Mouse (Mus musculus): ENCODE data around the gene Zfp36l1. TPM values are rescaled to one million over a fixed set of nuclear protein-coding genes. Genes with fewer than 3 reads are reported as not detected.
"Not testable (repeated sequence)": the region's sequence is repeated elsewhere in the genome, so short reads cannot be mapped to it uniquely, and the experiment has no call there.

The Zfp36l1 gene
- total and polyA plus RNA-seq, 2 experiments from 2014 or later, result 24.1 to 37.0 TPM

DNA sequence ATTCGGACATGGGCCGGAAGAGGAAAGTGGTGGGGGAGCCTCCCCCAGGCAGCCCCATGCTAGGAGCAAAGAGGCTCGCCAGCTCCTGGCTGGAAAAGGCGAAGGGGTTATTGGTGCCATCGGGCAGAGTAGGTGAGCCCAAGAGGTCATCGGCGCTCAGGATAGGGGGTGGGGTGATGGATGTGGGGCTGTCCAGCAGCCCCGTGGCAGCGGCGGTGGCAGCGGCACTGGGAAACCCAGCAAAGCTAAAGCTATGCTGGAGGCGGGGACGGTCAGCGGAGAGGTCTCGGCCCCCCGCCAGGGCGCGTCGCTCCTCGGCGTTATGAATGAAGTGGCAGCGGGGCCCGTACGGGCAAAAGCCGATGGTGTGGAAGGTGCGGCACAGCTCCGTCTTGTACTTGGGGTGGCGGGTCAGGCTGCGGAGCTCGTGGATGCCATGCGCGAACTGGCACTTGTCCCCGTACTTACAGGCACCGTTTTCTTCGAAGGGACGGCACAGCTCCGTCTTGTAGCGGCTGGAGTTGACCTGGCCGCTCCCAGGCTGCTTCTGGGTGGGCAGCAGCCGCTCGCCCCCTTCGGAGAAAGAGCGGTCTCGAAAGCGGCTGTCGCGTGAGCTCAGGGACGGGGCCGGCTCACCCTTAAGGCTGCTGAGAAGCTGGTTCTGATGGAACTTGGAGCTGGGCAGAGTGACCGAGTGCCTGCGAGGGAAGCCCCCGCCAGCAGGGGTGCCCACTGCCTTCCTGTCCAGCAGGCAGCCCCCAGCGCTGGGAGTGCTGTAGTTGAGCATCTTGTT, 2.9 kb downstream of the Zfp36l1 start:
- ATAC-seq (0 out of 2 replicates have a peak, but pooled peaks have one; percentile 34), DNase-seq (no peak)
- H3K27me3 ChIP-seq (ENCODE audit: insufficient read depth, low read length), result peaks cover 17% of the 10 kb centered on the region
- H3K4me2 ChIP-seq (ENCODE audit: low read depth), result peak overlapping the region; percentile 98
- H3K36me3 ChIP-seq (ENCODE audit: insufficient read depth), result no peaks in the 10 kb centered on the region
- H3K4me1 ChIP-seq (ENCODE audit: insufficient read depth), result peaks cover 5% of the 10 kb centered on the region; the same call in 1 of the 2 replicates
- H3K9ac ChIP-seq, result peak overlapping the region; percentile 58
- no peaks in the 10 kb centered on the region for H3K9me3 ChIP-seq (ENCODE audit: low read length)
- peak overlapping the region; percentile 44 for H3K4me3 ChIP-seq (ENCODE audit: low read depth, low read length)
- WGBS, result 2% methylated on average over 53 of the region's 53 CpGs
- H3K27ac ChIP-seq (ENCODE audit: low read depth, low read length), result 0 out of 2 replicates have a peak overlapping the region, but pooled peaks have one; percentile 21
- peak; percentile 21; the same call in 1 of the 2 replicates for TF ChIP-seq CTCF (IDR thresholded peaks at IDR 0.05; ENCODE audit: low read depth)

DNA sequence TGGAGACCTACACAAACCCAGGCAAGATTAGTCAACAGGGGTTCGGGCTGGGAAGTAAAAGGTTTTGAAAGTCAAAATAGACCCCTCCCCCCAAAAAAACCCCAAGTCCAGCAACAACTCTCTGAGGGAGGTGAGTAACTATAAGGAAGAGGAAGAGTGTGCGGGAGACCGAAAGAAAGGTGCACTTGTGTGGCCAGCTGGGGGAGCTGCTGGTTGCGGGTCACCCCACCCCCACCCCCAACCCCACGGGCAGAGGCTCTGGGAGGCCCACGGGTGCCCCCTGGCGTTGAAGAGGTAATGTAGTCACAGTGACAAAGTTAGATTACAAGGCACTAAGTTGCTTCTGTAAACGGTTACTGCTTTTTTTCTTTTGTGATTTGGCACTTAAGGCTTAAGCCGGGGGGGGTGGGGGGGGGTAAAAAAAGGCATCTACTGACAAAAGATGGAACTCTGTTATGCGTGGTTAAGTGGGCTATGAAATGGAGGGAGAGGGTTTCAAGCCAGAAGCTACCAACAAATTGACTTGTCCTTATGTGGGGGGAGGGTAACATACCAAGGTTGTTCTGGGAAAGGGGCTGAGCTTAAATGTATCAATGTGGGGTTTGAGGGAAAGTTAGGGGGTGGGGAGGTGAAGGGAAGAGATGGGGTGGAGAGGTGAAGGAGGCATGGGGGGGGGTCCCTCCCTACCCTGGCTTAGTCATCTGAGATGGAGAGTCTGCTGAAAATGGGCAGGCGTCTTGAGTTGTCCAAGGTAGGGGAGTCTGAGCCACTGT, 3.7 kb downstream of the Zfp36l1 start:
- H3K9me3 ChIP-seq (ENCODE audit: low read length); H3K4me1 ChIP-seq (ENCODE audit: insufficient read depth); H3K36me3 ChIP-seq (ENCODE audit: insufficient read depth); H3K27ac ChIP-seq (ENCODE audit: low read depth, low read length): not testable (repeated sequence)
- 2% methylated on average over 11 of the region's 11 CpGs for WGBS
- H3K9ac ChIP-seq, result peak overlapping the region; percentile 58; the same call in 1 of the 2 replicates
- ATAC-seq (peak; percentile 77), DNase-seq (peak; percentile 87)
- peaks cover 17% of the 10 kb centered on the region for H3K27me3 ChIP-seq (ENCODE audit: insufficient read depth, low read length)
- peak overlapping the region; percentile 44; the same call in 1 of the 2 replicates for H3K4me3 ChIP-seq (ENCODE audit: low read depth, low read length)
- H3K4me2 ChIP-seq (ENCODE audit: low read depth), result peak overlapping the region; percentile 98
- TF ChIP-seq CTCF (IDR thresholded peaks at IDR 0.05; ENCODE audit: low read depth), result peak; percentile 85

DNA sequence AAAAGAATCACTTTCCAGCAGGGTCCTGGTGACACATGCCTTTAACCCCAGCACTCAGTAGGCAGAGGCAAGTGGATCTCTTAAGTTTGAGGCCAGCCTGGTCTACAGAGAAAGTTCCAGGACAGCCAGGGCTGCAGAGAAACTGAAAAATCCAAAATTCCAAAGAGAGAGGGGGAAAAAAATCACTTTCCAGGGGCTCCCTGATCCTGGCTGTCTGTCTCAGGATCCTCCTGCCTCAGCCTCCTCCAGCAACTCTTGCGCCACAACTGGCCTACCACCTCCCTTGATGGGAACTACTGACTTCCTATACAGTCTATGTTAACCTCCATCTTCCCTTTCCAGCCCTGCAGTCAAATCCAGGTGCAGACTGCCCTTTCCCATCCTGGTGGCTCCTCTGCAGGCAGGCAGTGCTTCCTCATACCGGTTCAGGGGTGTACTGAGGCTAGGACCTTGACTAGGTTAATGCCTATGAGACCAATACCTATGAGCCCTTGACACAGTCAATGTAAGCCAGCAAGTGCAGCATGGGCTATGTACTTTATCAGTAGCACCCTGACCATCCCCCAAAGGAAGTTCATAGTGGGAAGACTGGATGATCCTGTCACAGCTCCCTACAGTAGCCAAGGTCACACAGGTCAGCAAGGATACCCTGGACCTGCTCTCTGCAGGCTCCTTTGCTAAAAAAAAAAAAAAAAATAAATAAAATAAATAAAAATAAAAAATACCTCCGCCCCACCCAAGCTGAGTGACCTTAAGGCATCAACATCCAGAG, 5.7 kb downstream of the Zfp36l1 start:
- WGBS, result 87% methylated on average over 3 of the region's 3 CpGs

DNA sequence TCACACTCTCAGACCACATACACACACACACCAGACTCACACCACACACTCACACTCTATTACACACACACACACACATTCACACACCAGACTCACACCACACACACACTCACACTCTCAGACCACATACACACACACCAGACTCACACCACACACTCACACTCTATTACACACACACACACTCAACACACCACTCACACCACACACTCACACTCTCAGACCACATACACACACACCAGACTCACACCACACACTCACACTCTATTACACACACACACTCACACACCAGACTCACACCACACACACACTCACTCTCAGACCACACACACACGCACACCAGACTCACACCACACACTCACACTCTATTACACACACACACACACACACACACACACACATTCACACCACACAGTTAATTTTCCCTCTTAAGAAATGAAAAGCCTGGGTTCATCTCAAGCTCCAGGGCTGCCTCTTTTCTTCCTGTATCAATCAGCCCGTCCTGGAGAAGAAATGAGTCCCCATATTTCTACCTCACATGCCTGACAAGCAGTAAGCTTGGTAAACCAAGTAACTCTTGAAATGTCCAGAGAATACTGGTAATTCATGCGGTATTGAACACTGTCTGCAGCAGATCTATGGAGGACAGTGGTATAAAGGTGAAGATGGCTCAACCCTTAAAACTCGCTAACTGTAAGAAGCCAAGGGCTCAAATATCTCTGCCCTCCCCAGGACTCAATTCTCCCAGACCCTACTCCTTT, 6.5 kb downstream of the Zfp36l1 start:
- Histone ChIP-seq H3K27ac (ENCODE audit: low read depth, low read length) (no peak overlapping the region), H3K4me1 (ENCODE audit: insufficient read depth) (no peaks in the 10 kb centered on the region; the same call in 1 of the 2 replicates), H3K9ac (no peak overlapping the region), H3K36me3 (ENCODE audit: insufficient read depth) (no peaks in the 10 kb centered on the region), H3K9me3 (ENCODE audit: low read length) (no peaks in the 10 kb centered on the region), H3K4me2 (ENCODE audit: low read depth) (no peak overlapping the region), H3K27me3 (ENCODE audit: insufficient read depth, low read length) (no peaks in the 10 kb centered on the region), H3K4me3 (ENCODE audit: low read depth, low read length) (no peak overlapping the region)
- TF ChIP-seq CTCF (IDR thresholded peaks at IDR 0.05; ENCODE audit: low read depth), result no peak
- ATAC-seq (no peak), DNase-seq (no peak)
- WGBS, result 79% methylated on average over 4 of the region's 4 CpGs

More for the DNA sequence above, 5.7 kb downstream of the Zfp36l1 start:
- no peak overlapping the region for H3K4me3 ChIP-seq (ENCODE audit: low read depth, low read length)
- H3K27ac ChIP-seq (ENCODE audit: low read depth, low read length), result no peak overlapping the region
- no peak for TF ChIP-seq CTCF (IDR thresholded peaks at IDR 0.05; ENCODE audit: low read depth)
- DNase-seq, result no peak
- H3K4me1 ChIP-seq (ENCODE audit: insufficient read depth), result no peaks in the 10 kb centered on the region; the same call in 1 of the 2 replicates
- no peak overlapping the region for H3K4me2 ChIP-seq (ENCODE audit: low read depth)
- H3K9ac ChIP-seq, result no peak overlapping the region
- no peak for ATAC-seq
- H3K36me3 ChIP-seq (ENCODE audit: insufficient read depth), result no peaks in the 10 kb centered on the region
- no peaks in the 10 kb centered on the region for H3K9me3 ChIP-seq (ENCODE audit: low read length)
- no peaks in the 10 kb centered on the region for H3K27me3 ChIP-seq (ENCODE audit: insufficient read depth, low read length)

DNA sequence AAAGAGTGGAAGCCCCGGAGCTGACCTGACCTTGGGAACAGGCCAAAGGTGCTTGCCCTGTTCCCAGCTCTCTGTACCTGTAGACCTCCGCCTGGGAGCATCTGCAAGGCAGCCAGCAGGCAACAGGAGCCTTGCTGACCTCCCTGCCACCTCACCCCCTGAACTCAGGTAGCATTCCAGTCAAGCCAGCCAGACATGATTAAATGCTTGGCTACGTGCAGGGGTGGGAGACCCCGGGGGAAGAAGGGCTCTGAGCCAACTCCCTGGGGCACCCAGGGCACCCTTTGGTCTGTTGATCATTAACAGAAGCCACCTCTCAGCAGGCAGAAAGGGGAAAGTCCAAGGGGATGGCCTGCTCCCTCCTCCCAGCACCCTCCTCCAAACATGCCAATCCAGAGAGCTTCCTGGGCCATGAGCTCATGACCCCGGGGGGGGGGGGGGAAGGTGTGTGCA, 9.3 kb downstream of the Zfp36l1 start:
- no peaks in the 10 kb centered on the region for H3K36me3 ChIP-seq (ENCODE audit: insufficient read depth)
- DNase-seq, result no peak
- H3K9me3 ChIP-seq (ENCODE audit: low read length), result no peaks in the 10 kb centered on the region
- no peak for ATAC-seq
- H3K4me2 ChIP-seq (ENCODE audit: low read depth), result no peak overlapping the region
- H3K27ac ChIP-seq (ENCODE audit: low read depth, low read length), result no peak overlapping the region
- TF ChIP-seq CTCF (IDR thresholded peaks at IDR 0.05; ENCODE audit: low read depth), result no peak
- no peak overlapping the region for H3K4me3 ChIP-seq (ENCODE audit: low read depth, low read length)
- H3K4me1 ChIP-seq (ENCODE audit: insufficient read depth), result no peaks in the 10 kb centered on the region
- H3K27me3 ChIP-seq (ENCODE audit: insufficient read depth, low read length), result no peaks in the 10 kb centered on the region
- 75% methylated on average over 5 of the region's 5 CpGs for WGBS
- no peak overlapping the region for H3K9ac ChIP-seq

DNA sequence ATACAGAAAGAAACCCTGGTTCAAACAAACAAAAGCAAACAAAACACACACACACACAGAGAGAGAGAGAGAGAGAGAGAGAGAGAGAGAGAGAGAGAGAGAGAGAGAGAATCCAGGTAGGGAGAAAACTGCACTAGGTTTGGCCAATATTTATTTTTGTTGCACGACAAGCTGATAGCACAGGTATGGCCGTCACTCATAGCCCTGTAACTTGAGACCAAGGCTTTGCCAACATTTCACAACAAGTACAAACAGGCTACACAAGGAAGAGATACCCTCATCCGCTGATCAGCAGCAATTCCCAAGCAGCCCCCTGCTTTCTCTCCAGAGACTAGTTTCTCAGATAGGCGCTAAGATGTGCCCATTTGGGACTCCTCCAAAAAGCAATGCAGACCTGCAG, 9.7 kb downstream of the Zfp36l1 start:
- no peak overlapping the region for H3K9ac ChIP-seq
- H3K9me3 ChIP-seq (ENCODE audit: low read length), result no peaks in the 10 kb centered on the region
- no peaks in the 10 kb centered on the region for H3K27me3 ChIP-seq (ENCODE audit: insufficient read depth, low read length)
- WGBS, result 79% methylated on average over 4 of the region's 4 CpGs
- H3K27ac ChIP-seq (ENCODE audit: low read depth, low read length), result no peak overlapping the region
- DNase-seq (no peak), ATAC-seq (no peak)
- no peak overlapping the region for H3K4me2 ChIP-seq (ENCODE audit: low read depth)
- H3K36me3 ChIP-seq (ENCODE audit: insufficient read depth), result no peaks in the 10 kb centered on the region
- no peaks in the 10 kb centered on the region for H3K4me1 ChIP-seq (ENCODE audit: insufficient read depth)
- no peak overlapping the region for H3K4me3 ChIP-seq (ENCODE audit: low read depth, low read length)
- no peak for TF ChIP-seq CTCF (IDR thresholded peaks at IDR 0.05; ENCODE audit: low read depth)

Measured in forebrain, postnatal 0 days (tissue).